Mouse (Mus musculus) ES-E14 (cell line): ENCODE data around the gene Polr3b. TPM values are rescaled to one million over a fixed set of nuclear protein-coding genes. Genes with fewer than 3 reads are reported as not detected.

ENCODE experiments used
- DNase-seq: peaks from one replicate; pipeline ENCODE4 v3.0.0-alpha.2; 2013; ENCODE audit warnings: low read depth, low spot score
- H3K27ac ChIP-seq: 2 replicates; pipeline ENCODE4 v1.5.1; 2012; ENCODE audit warnings: low read depth, mild to moderate bottlenecking, low read length, moderate library complexity, mixed read lengths; ENCODE audit not compliant: poor library complexity, insufficient read depth, severe bottlenecking
- H3K36me3 ChIP-seq: 2 replicates; pipeline ENCODE4 v1.6.1; 2012; ENCODE audit warnings: mild to moderate bottlenecking, low read length, moderate library complexity, mixed read lengths; ENCODE audit not compliant: control insufficient read depth, poor library complexity, insufficient read depth, severe bottlenecking
- H3K4me1 ChIP-seq, 2 experiments: fragments of 150-350 bp in 1 of 2; sonication (generic) in 1 of 2; 2 replicates each; pipeline ENCODE4 v1.6.1; 2012; ENCODE audit warnings: low read length in 2 of 2, mild to moderate bottlenecking in 1 of 2, mixed read lengths in 1 of 2; ENCODE audit not compliant: control insufficient read depth in 2 of 2, insufficient read depth in 2 of 2, poor library complexity in 1 of 2
- H3K4me3 ChIP-seq, 2 experiments: fragments of 150-350 bp in 1 of 2; sonication (generic) in 1 of 2; 2 replicates each; pipeline ENCODE4 v1.5.1; 2012; ENCODE audit warnings: low read length in 2 of 2, low read depth in 1 of 2, mild to moderate bottlenecking in 1 of 2, mixed read lengths in 1 of 2; ENCODE audit not compliant: insufficient read depth in 1 of 2, poor library complexity in 1 of 2, severe bottlenecking in 1 of 2
- H3K9ac ChIP-seq: 2 replicates; pipeline ENCODE4 v1.6.1; 2012; ENCODE audit warnings: low read depth, mild to moderate bottlenecking, low read length, mixed read lengths; ENCODE audit not compliant: poor library complexity, insufficient read depth, severe bottlenecking
- H3K9me3 ChIP-seq: fragments of 150-350 bp; sonication (generic); 2 replicates; pipeline ENCODE4 v1.6.1; 2012; ENCODE audit warnings: low read depth, mild to moderate bottlenecking, low read length; ENCODE audit not compliant: control insufficient read depth, insufficient read depth
- CHD2 ChIP-seq: IDR thresholded peaks from 2 replicates; pipeline ENCODE4 v1.6.1; 2014; ENCODE audit warnings: mild to moderate bottlenecking, low read depth, low read length, inconsistent platforms
- HCFC1 ChIP-seq: IDR thresholded peaks from 2 replicates; pipeline ENCODE4 v1.6.1; 2012; ENCODE audit warnings: low read length, inconsistent platforms, borderline replicate concordance; ENCODE audit not compliant: insufficient read depth
- MAFK ChIP-seq: IDR thresholded peaks from 2 replicates; pipeline ENCODE4 v1.6.1; 2014; ENCODE audit warnings: mild to moderate bottlenecking, low read depth, low read length, inconsistent platforms; ENCODE audit not compliant: insufficient read depth
- ZC3H11A ChIP-seq: IDR thresholded peaks from 2 replicates; pipeline ENCODE4 v1.6.1; 2012; ENCODE audit warnings: low read depth, mild to moderate bottlenecking, inconsistent platforms, low read length, borderline replicate concordance
- ZNF384 ChIP-seq: IDR thresholded peaks from 2 replicates; pipeline ENCODE4 v1.6.1; 2012; ENCODE audit warnings: low read depth, low read length, inconsistent platforms
- in situ Hi-C, 2 experiments: fragments of 600-800 bp; cut with MboI; formaldehyde crosslinking; loops; one replicate each; pipeline ENCODE4 v1.15.1; 2025; ENCODE audit warnings: low sequenced_read_pairs in 2 of 2, inconsistent platforms in 1 of 2; ENCODE audit not compliant: unreplicated experiment in 2 of 2
- total RNA-seq: library from RNA; depleted of rRNA; stranded (reverse); fragments of 300-350 nt; gene quantifications from 2 replicates; pipeline ENCODE4 v1.2.3, GENCODE M21; 2012

Gene Polr3b
- total RNA-seq, 1 experiment, result 29.2 TPM

- no peak for TF ChIP-seq HCFC1
- no peak for TF ChIP-seq CHD2
- TF ChIP-seq ZC3H11A, result no peak
- TF ChIP-seq ZNF384, result no peak
- TF ChIP-seq MAFK, result no peak
- Histone ChIP-seq H3K4me1 (peaks cover 5 to 6% of the 10 kb centered on the region in 2 experiments; a peak in 3 of 4 replicates), H3K4me3 (no peak overlapping the region), H3K9me3 (no peaks in the 10 kb centered on the region), H3K9ac (no peak overlapping the region), H3K36me3 (peaks cover 10% of the 10 kb centered on the region), H3K27ac (no peak overlapping the region)
- DNase-seq, result no peak
- in situ Hi-C loops, result no loop called here
Measured at GRCm38 (mm10) chr10:84654029-84654428, 31.9 kb downstream of the Polr3b start.

GRCm38 (mm10) chr10:84654731-84655130 lies 32.6 kb downstream of the Polr3b start:
- Histone ChIP-seq H3K9me3 (no peaks in the 10 kb centered on the region), H3K4me1 (peaks cover 7 to 10% of the 10 kb centered on the region in 2 experiments; a peak in 3 of 4 replicates), H3K36me3 (peaks cover 13% of the 10 kb centered on the region), H3K9ac (no peak overlapping the region), H3K4me3 (no peak overlapping the region), H3K27ac (no peak overlapping the region)
- in situ Hi-C loops, result no loop called here
- no peak for DNase-seq
- no peak for TF ChIP-seq MAFK
- TF ChIP-seq CHD2, result no peak
- TF ChIP-seq ZC3H11A, result no peak
- no peak for TF ChIP-seq HCFC1
- no peak for TF ChIP-seq ZNF384

GRCm38 (mm10) chr10:84656618-84657017 lies 34.5 kb downstream of the Polr3b start:
- no peak for DNase-seq
- TF ChIP-seq MAFK, result no peak
- TF ChIP-seq ZC3H11A, result no peak
- no peak for TF ChIP-seq HCFC1
- no peak for TF ChIP-seq ZNF384
- no peak for TF ChIP-seq CHD2
- H3K9ac ChIP-seq, result no peak overlapping the region
- no peak overlapping the region for H3K4me3 ChIP-seq
- no peak overlapping the region for H3K27ac ChIP-seq
- peaks cover 13% of the 10 kb centered on the region for H3K36me3 ChIP-seq
- no peaks in the 10 kb centered on the region for H3K9me3 ChIP-seq
- in situ Hi-C loops, result no loop called here
- H3K4me1 ChIP-seq, result peaks cover 7 to 12% of the 10 kb centered on the region in 2 experiments; a peak in 3 of 4 replicates

- Histone ChIP-seq H3K9ac (no peak overlapping the region), H3K9me3 (no peaks in the 10 kb centered on the region), H3K4me3 (no peak overlapping the region), H3K36me3 (peaks cover 13% of the 10 kb centered on the region), H3K4me1 (peaks cover 7 to 12% of the 10 kb centered on the region in 2 experiments; a peak in 3 of 4 replicates), H3K27ac (no peak overlapping the region)
- in situ Hi-C loops, result no loop called here
- TF ChIP-seq HCFC1, result no peak
- TF ChIP-seq ZC3H11A, result no peak
- DNase-seq, result no peak
Measured at GRCm38 (mm10) chr10:84657437-84658087, 35.5 kb downstream of the Polr3b start.
